Mouse (Mus musculus) Patski (cell line): ENCODE data around the gene Lmod3. TPM values are rescaled to one million over a fixed set of nuclear protein-coding genes. Genes with fewer than 3 reads are reported as not detected.
"Not testable (repeated sequence)": the region's sequence is repeated elsewhere in the genome, so short reads cannot be mapped to it uniquely, and the experiment has no call there.

Source experiments
- ATAC-seq: fragments of 100-300 bp; one replicate; pipeline ENCODE4 v1.8.0; 2021
- CTCF ChIA-PET: fragments of 350-600 bp; sonication (Branson Sonifier 250); formaldehyde crosslinking; loops from one replicate; lab custom pipeline; 2022; ENCODE audit warnings: inconsistent platforms; lab: Charles Lee
- POLR2A ChIA-PET: fragments of 350-600 bp; sonication (Branson Sonifier 250); formaldehyde crosslinking; loops from one replicate; lab custom pipeline; 2022; ENCODE audit warnings: antibody characterized with exemption, inconsistent platforms; lab: Charles Lee
- DNase-seq: peaks from one replicate; pipeline ENCODE4 v3.0.0-alpha.2; 2011; ENCODE audit warnings: low read depth, low spot score
- H3K27me3 ChIP-seq: fragments of 371-371 bp; one replicate; pipeline ENCODE4 v1.5.1; 2021
- CTCF ChIP-seq: fragments of 100-300 bp; IDR thresholded peaks from one replicate; pipeline ENCODE4 v1.5.1; 2021
- in situ Hi-C: fragments of 300-500 bp; cut with MboI; formaldehyde crosslinking; loops from 3 replicates; pipeline ENCODE4 v1.11.1; 2018; ENCODE audit warnings: low pct_unique_long_range_greater_than_20kb, mixed read lengths
- polyA plus RNA-seq: library from polyadenylated mRNA; unstranded; gene quantifications from one replicate; pipeline ENCODE4 v1.2.3, GENCODE M21; 2021

Lmod3 gene
- polyA plus RNA-seq, 1 experiment from 2014 or later: not detected

DNA sequence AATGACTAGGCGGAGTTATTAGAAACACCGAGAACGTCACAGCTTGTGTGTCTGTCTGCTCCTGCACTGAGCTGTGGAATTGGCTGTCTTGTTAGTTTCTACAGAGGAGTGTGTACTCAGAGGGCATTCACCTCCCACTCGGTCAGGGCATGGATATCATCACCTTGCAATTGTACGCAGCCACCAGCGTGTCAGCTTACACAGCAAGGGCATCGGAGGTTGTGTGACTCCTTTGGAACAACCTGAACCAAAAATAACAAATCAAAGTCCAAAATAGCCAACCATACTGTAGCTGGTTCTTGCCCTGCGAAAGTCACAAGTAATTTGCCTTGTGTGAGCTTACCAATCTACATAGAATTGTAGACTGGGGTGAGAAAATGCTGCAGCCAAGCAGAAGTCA lies 12.7 kb upstream of the Lmod3 start:
- TF ChIP-seq CTCF: no peak
- ATAC-seq: no peak
- in situ Hi-C loops: no loop called here
- ChIA-PET CTCF (interaction anchor here (0.7 to 2.0 kb wide), 3 partner anchors 15 to 154 kb away, joined by 3 to 7 read pairs (median 5); no protein-coding TSS in a partner anchor), POLR2A (interaction anchor here (0.7 kb wide), 1 partner anchor 139 kb away, joined by 4 read pairs; no protein-coding TSS in a partner anchor)
- H3K27me3 ChIP-seq: no peaks in the 10 kb centered on the region
- DNase-seq: no peak

DNA sequence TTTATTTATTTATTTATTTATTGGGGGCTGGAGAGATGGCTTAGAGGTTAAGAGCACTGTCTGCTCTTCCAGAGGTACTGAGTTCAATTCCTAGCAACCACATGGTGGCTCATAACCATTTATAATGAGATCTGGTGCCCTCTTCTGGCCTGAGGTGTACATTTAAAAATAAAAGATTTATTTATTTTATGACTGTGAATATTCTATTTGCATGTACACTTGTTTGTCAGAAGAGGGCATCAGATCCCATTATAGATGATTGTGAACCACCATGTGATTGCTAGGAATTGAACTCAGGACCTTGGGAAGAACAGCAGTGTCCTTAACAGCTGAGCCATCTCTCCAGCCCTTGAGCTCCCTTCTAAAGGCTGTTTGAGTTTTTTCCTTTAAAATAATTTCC lies 11.2 kb upstream of the Lmod3 start:
- TF ChIP-seq CTCF: peak; percentile 60
- POLR2A ChIA-PET, H3K27me3 ChIP-seq, DNase-seq, CTCF ChIA-PET, ATAC-seq, in situ Hi-C loops: not testable (repeated sequence)

DNA sequence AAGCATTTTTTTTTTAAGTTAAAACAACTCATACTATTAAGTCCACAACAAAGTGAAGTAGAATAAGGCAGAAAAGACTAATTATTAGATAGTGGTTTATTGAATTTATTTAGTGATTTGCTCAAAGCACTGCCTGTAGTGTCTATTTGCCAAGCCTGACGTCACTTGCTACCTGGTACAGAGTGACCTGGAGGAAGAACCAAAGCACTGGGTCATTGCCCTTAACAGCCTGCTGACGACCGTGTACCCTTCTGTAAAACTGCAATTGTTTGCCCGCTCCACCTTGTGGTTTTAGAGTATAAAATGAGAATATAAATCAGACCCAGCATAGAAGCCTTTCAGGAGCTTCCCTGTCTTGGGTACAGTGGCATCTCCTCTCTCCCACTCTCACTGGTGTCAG lies 9.7 kb upstream of the Lmod3 start:
- no peaks in the 10 kb centered on the region for H3K27me3 ChIP-seq
- TF ChIP-seq CTCF: no peak
- in situ Hi-C loops: no loop called here
- DNase-seq: no peak
- ATAC-seq: no peak
- CTCF ChIA-PET: interaction anchor here (0.7 to 1.8 kb wide), 2 partner anchors 10 to 19 kb away, joined by 3 read pairs; no protein-coding TSS in a partner anchor
- POLR2A ChIA-PET: interaction anchor here (0.7 kb wide), 1 partner anchor 153 kb away, joined by 6 read pairs; no protein-coding TSS in a partner anchor

DNA sequence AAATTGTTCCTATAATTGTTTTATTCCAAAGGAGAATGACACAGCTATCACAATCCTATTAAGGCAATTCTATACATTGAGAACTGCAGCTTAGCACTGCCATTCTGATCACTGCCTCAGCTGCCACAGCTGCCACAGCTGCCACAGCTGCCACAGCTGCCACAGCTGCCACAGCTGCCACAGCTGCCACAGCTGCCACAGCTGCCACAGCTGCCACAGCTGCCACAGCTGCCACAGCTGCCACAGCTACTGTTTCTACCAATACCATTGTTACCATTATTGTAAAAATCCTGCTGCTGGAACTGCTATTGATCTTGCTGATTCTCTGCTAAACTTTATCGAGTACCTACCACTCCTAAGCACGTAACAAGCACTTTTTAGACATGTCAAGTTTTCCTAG lies 7.4 kb upstream of the Lmod3 start:
- H3K27me3 ChIP-seq, DNase-seq, POLR2A ChIA-PET, ATAC-seq: not testable (repeated sequence)
- CTCF ChIA-PET: interaction anchor here (1.1 to 1.4 kb wide), 3 partner anchors 9 to 157 kb away, joined by 3 to 7 read pairs (median 4); no protein-coding TSS in a partner anchor
- in situ Hi-C loops: loop anchor here (5.0 kb wide), 1 partner anchor 262 kb away; no protein-coding TSS in a partner anchor

DNA sequence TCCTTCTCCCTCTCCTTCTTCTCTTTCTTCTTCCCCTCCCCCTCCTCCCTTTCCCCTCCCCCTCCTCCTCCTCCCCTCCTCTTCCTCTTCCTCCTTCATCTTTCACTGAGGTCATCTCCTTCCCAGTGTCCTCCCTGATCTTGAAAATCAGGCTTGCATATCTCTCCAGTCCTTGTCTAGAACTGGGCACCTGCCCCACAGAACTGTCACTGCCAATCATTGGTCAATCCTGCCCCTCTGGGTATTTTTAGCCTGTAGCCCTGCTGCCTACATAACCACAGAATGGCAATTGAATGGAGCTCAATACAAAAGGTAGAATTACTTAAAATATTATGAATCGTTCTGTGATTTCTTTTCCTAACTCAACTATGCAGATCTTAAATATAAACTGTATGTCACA lies 5.9 kb upstream of the Lmod3 start:
- H3K27me3 ChIP-seq: no peaks in the 10 kb centered on the region
- no peak for TF ChIP-seq CTCF
- in situ Hi-C loops: loop anchor here (5.0 kb wide), 1 partner anchor 264 kb away; no protein-coding TSS in a partner anchor
- DNase-seq (no peak), ATAC-seq (no peak)
- POLR2A ChIA-PET: no interaction called here
- CTCF ChIA-PET: no interaction called here

DNA sequence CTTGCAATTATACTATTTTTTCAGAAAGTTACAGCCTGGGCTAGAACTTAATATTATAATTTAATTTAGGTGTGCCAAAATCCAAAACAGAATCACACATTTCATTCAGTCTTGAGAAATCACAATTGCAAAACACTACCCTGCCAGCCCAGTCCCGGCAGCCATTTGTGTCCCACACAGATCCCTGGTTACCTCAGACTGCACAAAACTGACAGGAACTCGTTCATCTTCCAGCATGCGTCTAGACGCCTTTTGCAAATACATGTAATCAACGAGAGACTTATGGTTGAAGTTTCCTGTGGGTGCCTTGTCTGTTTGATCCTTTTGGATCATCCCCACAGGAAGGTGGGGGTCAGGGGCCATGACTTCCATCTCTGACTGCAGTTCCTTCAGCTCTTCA lies 473 bp downstream of the Lmod3 start:
- in situ Hi-C loops: loop anchor here (5.0 kb wide), 1 partner anchor 165 kb away; no protein-coding TSS in a partner anchor
- POLR2A ChIA-PET: no interaction called here
- CTCF ChIA-PET: interaction anchor here (0.7 to 3.6 kb wide), 9 partner anchors 10 to 487 kb away, joined by 3 to 21 read pairs (median 4); partner anchors contain the start of gene Arl6ip5
- ATAC-seq: no peak
- H3K27me3 ChIP-seq: no peaks in the 10 kb centered on the region
- no peak for DNase-seq
- TF ChIP-seq CTCF: no peak

DNA sequence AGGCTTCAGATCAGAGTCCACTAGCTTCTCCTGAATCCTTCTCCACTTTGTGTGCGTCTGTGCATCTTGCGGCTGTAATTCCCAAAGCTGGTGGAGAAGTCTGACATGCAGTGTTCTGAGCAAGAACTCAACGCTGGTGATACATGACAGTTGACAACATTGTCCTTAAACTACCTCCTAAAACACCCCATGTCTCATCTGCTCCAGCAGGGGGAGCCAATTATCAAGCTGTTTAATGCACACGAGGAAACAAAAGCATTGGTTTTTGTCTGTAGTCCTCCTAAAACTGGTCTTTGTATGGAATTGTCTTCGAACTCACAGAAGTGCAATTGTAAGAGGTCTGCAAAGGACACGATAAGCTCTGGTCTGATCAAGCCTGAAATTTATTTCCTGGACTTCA lies 1.6 kb downstream of the Lmod3 start:
- ChIA-PET CTCF (interaction anchor here (0.8 to 3.6 kb wide), 22 partner anchors 9 to 281 kb away, joined by 3 to 21 read pairs (median 5); partner anchors contain the start of genes Arl6ip5 and Uba3), POLR2A (interaction anchor here (0.6 kb wide), 1 partner anchor 88 kb away, joined by 5 read pairs; no protein-coding TSS in a partner anchor)
- peak; percentile 51 for ATAC-seq
- in situ Hi-C loops: loop anchor here (5.0 kb wide), 1 partner anchor 166 kb away; no protein-coding TSS in a partner anchor
- no peaks in the 10 kb centered on the region for H3K27me3 ChIP-seq
- DNase-seq: no peak
- TF ChIP-seq CTCF: peak; percentile 86

DNA sequence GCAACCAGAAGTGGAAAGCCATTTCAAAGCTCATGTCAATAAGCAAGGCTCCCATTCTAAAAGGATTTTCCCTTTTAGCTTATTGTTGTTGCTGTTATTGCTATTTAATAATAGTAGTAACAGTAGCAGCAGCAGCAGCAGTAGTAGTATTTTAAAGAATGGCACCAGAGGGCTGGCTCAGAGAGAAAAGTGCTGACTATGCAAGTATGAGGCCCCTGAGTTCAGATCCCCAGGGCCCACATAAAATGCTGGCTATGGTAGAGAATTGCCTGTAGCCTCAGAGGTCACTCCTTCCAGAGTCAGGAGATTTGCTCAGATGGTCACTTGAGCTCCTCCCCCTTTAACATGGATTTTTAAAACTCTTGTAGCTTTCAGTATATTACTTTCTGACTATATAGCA lies 7.4 kb downstream of the Lmod3 start:
- ATAC-seq (no peak), DNase-seq (no peak)
- ChIA-PET POLR2A (no interaction called here), CTCF (interaction anchor here (0.9 to 1.3 kb wide), 6 partner anchors 10 to 281 kb away, joined by 3 to 9 read pairs (median 3); no protein-coding TSS in a partner anchor)
- in situ Hi-C loops: no loop called here
- H3K27me3 ChIP-seq: no peaks in the 10 kb centered on the region
- no peak for TF ChIP-seq CTCF

DNA sequence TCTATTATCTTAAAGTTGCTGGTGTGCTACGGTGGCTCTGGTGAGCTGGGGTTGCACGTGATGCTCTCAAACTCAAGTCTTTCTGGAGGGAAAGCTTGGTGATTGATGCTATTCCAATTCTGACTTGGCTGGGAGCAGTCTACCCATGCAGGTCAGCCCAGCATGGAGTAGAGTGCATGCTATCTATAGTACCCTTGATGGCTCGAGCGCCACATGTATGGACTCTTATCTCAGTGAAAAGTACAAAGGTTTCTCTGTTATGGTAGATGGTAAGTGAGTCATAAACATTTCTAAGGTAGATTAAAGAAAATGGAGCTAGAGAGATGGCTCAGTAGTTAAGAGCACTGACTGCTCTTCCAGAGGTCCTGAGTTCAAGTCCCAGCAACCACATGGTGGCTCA lies 10.0 kb downstream of the Lmod3 start:
- ATAC-seq: no peak
- DNase-seq: no peak
- ChIA-PET CTCF (no interaction called here), POLR2A (no interaction called here)
- TF ChIP-seq CTCF: no peak
- no peaks in the 10 kb centered on the region for H3K27me3 ChIP-seq
- in situ Hi-C loops: no loop called here

DNA sequence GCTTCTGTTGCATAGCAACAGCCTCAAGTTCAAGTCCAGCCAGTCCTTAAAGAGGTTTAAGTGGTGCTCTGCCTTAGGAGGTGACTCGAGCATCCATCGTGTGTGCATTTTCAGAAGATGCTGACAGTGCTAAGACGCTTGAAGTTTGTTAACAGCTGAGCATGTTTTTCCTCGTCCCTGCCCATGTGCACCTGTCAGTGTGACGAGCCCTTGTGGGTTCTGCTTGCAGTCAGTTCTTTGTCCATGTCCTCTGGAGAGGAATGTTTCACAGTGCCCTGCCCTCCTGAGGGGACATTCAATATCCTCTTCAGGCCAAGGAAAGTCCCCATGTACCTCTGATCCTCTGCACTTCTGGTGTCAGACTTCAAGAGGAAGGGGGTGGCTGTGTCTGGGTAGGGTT lies 12.5 kb downstream of the Lmod3 start:
- in situ Hi-C loops: no loop called here
- H3K27me3 ChIP-seq: no peaks in the 10 kb centered on the region
- DNase-seq (no peak), ATAC-seq (no peak)
- no peak for TF ChIP-seq CTCF
- POLR2A ChIA-PET: no interaction called here
- CTCF ChIA-PET: interaction anchor here (1.3 to 2.4 kb wide), 2 partner anchors 11 to 179 kb away, joined by 3 to 13 read pairs; no protein-coding TSS in a partner anchor

DNA sequence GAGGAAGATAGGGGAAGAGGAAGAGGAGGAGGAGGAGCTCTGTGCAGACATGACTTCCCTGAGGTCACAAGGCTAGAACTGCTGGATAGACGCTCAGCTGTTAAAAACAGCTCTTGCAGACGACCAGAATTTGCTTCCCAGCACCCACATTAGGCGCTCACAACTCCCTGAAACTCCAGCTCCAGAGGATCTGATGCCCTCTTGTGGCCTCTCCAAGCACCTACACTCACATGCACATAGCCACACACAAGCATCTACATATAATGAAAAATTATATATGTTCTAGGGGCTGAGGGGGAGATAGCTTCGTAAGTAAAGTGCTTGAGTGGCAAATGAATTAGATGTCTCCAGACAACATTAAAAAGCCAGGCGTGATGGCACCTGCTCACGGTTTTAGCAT lies 13.2 kb downstream of the Lmod3 start:
- TF ChIP-seq CTCF: peak; percentile 41
- CTCF ChIA-PET: interaction anchor here (1.2 to 2.4 kb wide), 2 partner anchors 8 to 12 kb away, joined by 3 to 13 read pairs; no protein-coding TSS in a partner anchor
- in situ Hi-C loops: no loop called here
- no peak for DNase-seq
- POLR2A ChIA-PET: no interaction called here
- H3K27me3 ChIP-seq: no peaks in the 10 kb centered on the region
- ATAC-seq: no peak
